Mouse (Mus musculus) cerebellum, adult (tissue): Measurements from ENCODE around the gene Rabl3.
A peak's percentile ranks its signal among the peaks of the same experiment; 100 is the strongest.

Experiments
- ATAC-seq: cut with Nextera tagmentation; 2 replicates; pipeline ENCODE4 v1.9.2; 2017; ENCODE audit warnings: mild to moderate bottlenecking, moderate library complexity, mixed read lengths; ENCODE audit not compliant: insufficient number of reproducible peaks, low FRiP score, low TSS enrichment

Rabl3 gene

GRCm38 (mm10) chr16:37539611-37540580 lies at the start of gene Rabl3, which contains the start of gene Gtf2e1:
Gene Rabl3 (plus strand): TSS chr16:37539885.
Gene Gtf2e1 (minus strand): TSS chr16:37539789.
- peak; percentile 98 for ATAC-seq

GRCm38 (mm10) chr16:37495017-37495416 lies 44.7 kb upstream of the Rabl3 start:
- peak; percentile 68 for ATAC-seq

- ATAC-seq = no peak
Measured at GRCm38 (mm10) chr16:37498581-37498980, 41.1 kb upstream of the Rabl3 start.

GRCm38 (mm10) chr16:37504517-37504916 lies 35.2 kb upstream of the Rabl3 start:
- ATAC-seq = peak; percentile 15; the same call in 1 of the 2 replicates

- no peak for ATAC-seq
Measured at GRCm38 (mm10) chr16:37506751-37507150, 32.9 kb upstream of the Rabl3 start.

- no peak for ATAC-seq
Measured at GRCm38 (mm10) chr16:37511489-37511888, 28.2 kb upstream of the Rabl3 start.

- no peak for ATAC-seq
Measured at GRCm38 (mm10) chr16:37514644-37515043, 25.0 kb upstream of the Rabl3 start.

GRCm38 (mm10) chr16:37516376-37516993 lies 23.2 kb upstream of the Rabl3 start:
- ATAC-seq = no peak

GRCm38 (mm10) chr16:37517596-37518211 lies 22.0 kb upstream of the Rabl3 start:
- ATAC-seq = no peak

GRCm38 (mm10) chr16:37518662-37519061 lies 21.0 kb upstream of the Rabl3 start:
- no peak for ATAC-seq

GRCm38 (mm10) chr16:37519721-37520120 lies 20.0 kb upstream of the Rabl3 start:
- ATAC-seq = no peak

- ATAC-seq = no peak
Measured at GRCm38 (mm10) chr16:37520190-37521040, 19.3 kb upstream of the Rabl3 start.

- ATAC-seq = no peak
Measured at GRCm38 (mm10) chr16:37522100-37522697, 17.5 kb upstream of the Rabl3 start.

- no peak for ATAC-seq
Measured at GRCm38 (mm10) chr16:37525121-37525520, 14.6 kb upstream of the Rabl3 start.

GRCm38 (mm10) chr16:37526688-37527223 lies 12.9 kb upstream of the Rabl3 start:
- no peak for ATAC-seq

GRCm38 (mm10) chr16:37530170-37530569 lies 9.5 kb upstream of the Rabl3 start:
- no peak for ATAC-seq

- no peak for ATAC-seq
Measured at GRCm38 (mm10) chr16:37532046-37532445, 7.6 kb upstream of the Rabl3 start.

- no peak for ATAC-seq
Measured at GRCm38 (mm10) chr16:37533369-37534068, 6.2 kb upstream of the Rabl3 start.

- ATAC-seq = peak; percentile 54
Measured at GRCm38 (mm10) chr16:37539240-37539610, 460 bp upstream of the Rabl3 start.
